Mouse (Mus musculus) heart, embryonic 13.5 days (tissue): ENCODE data around the gene Kncn. TPM values are rescaled to one million over a fixed set of nuclear protein-coding genes. Genes with fewer than 3 reads are reported as not detected.

Experiments
- ATAC-seq: fragments of 200-750 bp; cut with Nextera tagmentation; 2 replicates; pipeline ENCODE4 v1.8.0; 2017; ENCODE audit warnings: moderate TSS enrichment; ENCODE audit not compliant: insufficient number of reproducible peaks, low FRiP score, low TSS enrichment; ENCODE audit errors: extremely low read depth
- H3K27ac ChIP-seq: fragments of 300-500 bp; sonication (generic); replicated peaks from 2 replicates; pipeline ENCODE4 v1.5.1; 2015; ENCODE audit warnings: moderate library complexity, mild to moderate bottlenecking, inconsistent platforms
- H3K27me3 ChIP-seq: fragments of 300-500 bp; sonication (generic); replicated peaks from 2 replicates; pipeline ENCODE4 v1.6.1; 2015; ENCODE audit warnings: mild to moderate bottlenecking, inconsistent platforms
- H3K36me3 ChIP-seq: fragments of 300-500 bp; sonication (generic); 2 replicates; pipeline ENCODE4 v1.6.1; 2015; ENCODE audit warnings: mild to moderate bottlenecking, inconsistent platforms
- H3K4me1 ChIP-seq: fragments of 300-500 bp; sonication (generic); 2 replicates; pipeline ENCODE4 v1.6.1; 2015; ENCODE audit warnings: inconsistent platforms
- H3K4me2 ChIP-seq: fragments of 300-500 bp; sonication (generic); 2 replicates; pipeline ENCODE4 v1.6.1; 2015; ENCODE audit warnings: inconsistent platforms, mild to moderate bottlenecking, moderate library complexity
- H3K4me3 ChIP-seq: fragments of 300-500 bp; sonication (generic); 2 replicates; pipeline ENCODE4 v1.5.1; 2015; ENCODE audit warnings: moderate library complexity, mild to moderate bottlenecking, inconsistent platforms
- H3K9ac ChIP-seq: fragments of 300-500 bp; sonication (generic); 2 replicates; pipeline ENCODE4 v1.6.1; 2015; ENCODE audit warnings: inconsistent platforms, mild to moderate bottlenecking, moderate library complexity
- H3K9me3 ChIP-seq: fragments of 300-500 bp; sonication (generic); 2 replicates; pipeline ENCODE4 v1.6.1; 2016; ENCODE audit warnings: inconsistent platforms
- WGBS: fragments of 180-500 bp; shearing (Covaris S2); methylation state at CpG from one replicate; pipeline ENCODE4 v1.1.7; 2015; ENCODE audit warnings: mixed read lengths; 5-methylcytosine and 5-hydroxymethylcytosine counted together
- polyA plus RNA-seq: library from polyadenylated mRNA; unstranded; fragments of >200 nt; fragmentation: Nextera tagmentation; extraction: Ambion mirVana; gene quantifications from 2 replicates; pipeline ENCODE4 v1.2.1, GENCODE M21; 2015

Gene Kncn
- polyA plus RNA-seq, 1 experiment from 2014 or later: not detected

GRCm38 (mm10) chr4:115881183-115881582, 3.0 kb upstream of the Kncn start:
- no peaks in the 10 kb centered on the region for H3K9me3 ChIP-seq
- no peak overlapping the region for H3K27ac ChIP-seq
- H3K36me3 ChIP-seq: peaks cover 8% of the 10 kb centered on the region
- H3K9ac ChIP-seq: no peak overlapping the region
- WGBS: 32% methylated on average over 1 of the region's 1 CpGs
- ATAC-seq: no peak
- peaks cover 27% of the 10 kb centered on the region for H3K27me3 ChIP-seq
- H3K4me2 ChIP-seq: no peak overlapping the region
- H3K4me1 ChIP-seq: peaks cover 17% of the 10 kb centered on the region
- H3K4me3 ChIP-seq: no peak overlapping the region

DNA sequence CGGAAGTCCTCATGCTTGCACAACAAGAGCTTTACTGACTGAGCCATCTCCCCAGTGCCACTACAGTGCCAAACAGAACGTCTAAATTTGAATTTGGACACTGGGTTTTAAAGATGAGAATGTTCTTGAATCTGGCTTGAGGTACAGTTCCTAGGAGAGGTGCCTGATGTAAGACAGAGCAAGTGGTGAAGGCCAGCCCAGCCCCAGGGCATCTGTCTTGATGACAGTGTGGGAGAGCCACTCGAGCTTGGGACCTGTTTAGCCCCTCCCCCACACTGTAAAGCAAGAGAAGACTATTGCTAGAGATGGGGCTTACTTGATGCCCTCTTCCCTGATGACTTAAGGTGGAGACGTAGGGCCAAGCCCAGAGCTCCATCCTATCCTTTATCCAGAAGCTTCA, 2.0 kb upstream of the Kncn start:
- WGBS: 44% methylated on average over 4 of the region's 4 CpGs
- no peak overlapping the region for H3K9ac ChIP-seq
- H3K4me3 ChIP-seq: no peak overlapping the region
- no peaks in the 10 kb centered on the region for H3K9me3 ChIP-seq
- H3K36me3 ChIP-seq: no peaks in the 10 kb centered on the region
- H3K4me2 ChIP-seq: no peak overlapping the region
- peaks cover 17% of the 10 kb centered on the region for H3K4me1 ChIP-seq
- peaks cover 35% of the 10 kb centered on the region for H3K27me3 ChIP-seq
- no peak overlapping the region for H3K27ac ChIP-seq
- no peak for ATAC-seq

GRCm38 (mm10) chr4:115885846-115886245, 1.6 kb downstream of the Kncn start:
- no peak overlapping the region for H3K4me3 ChIP-seq
- H3K9ac ChIP-seq: no peak overlapping the region
- peaks cover 10% of the 10 kb centered on the region for H3K4me1 ChIP-seq
- ATAC-seq: no peak
- H3K36me3 ChIP-seq: no peaks in the 10 kb centered on the region
- no peak overlapping the region for H3K27ac ChIP-seq
- H3K27me3 ChIP-seq: peaks cover 66% of the 10 kb centered on the region
- H3K4me2 ChIP-seq: no peak overlapping the region
- H3K9me3 ChIP-seq: no peaks in the 10 kb centered on the region
- 59% methylated on average over 3 of the region's 3 CpGs for WGBS

DNA sequence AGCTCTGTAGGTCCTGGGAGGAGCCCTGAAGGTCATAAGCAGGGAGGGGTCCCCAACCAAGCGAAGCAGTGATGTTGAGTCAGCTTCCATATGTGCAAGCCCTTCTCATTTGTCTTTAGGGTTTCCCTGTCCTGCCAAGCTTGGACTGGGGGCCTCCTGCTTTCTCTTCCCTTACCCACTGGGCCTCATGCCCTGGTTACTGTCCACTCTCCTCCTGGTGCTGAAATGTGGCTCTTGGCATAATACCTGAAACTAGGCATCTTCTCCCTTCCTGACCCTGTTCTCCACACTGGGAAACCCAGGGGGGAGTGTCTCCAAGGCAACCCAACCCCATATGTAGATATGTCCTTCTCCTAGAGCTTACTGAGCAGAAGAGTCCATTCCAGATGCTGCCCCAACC, 2.7 kb downstream of the Kncn start:
- peaks cover 12% of the 10 kb centered on the region for H3K4me1 ChIP-seq
- H3K36me3 ChIP-seq: no peaks in the 10 kb centered on the region
- no peak for ATAC-seq
- H3K27ac ChIP-seq: no peak overlapping the region
- no peak overlapping the region for H3K4me2 ChIP-seq
- H3K9ac ChIP-seq: no peak overlapping the region
- peaks cover 67% of the 10 kb centered on the region for H3K27me3 ChIP-seq
- WGBS: 42% methylated on average over 1 of the region's 1 CpGs
- H3K4me3 ChIP-seq: no peak overlapping the region
- no peaks in the 10 kb centered on the region for H3K9me3 ChIP-seq

GRCm38 (mm10) chr4:115890066-115890465, 5.9 kb downstream of the Kncn start:
- H3K9me3 ChIP-seq: no peaks in the 10 kb centered on the region
- H3K27me3 ChIP-seq: peaks cover 79% of the 10 kb centered on the region
- 12% methylated on average over 6 of the region's 6 CpGs for WGBS
- H3K4me1 ChIP-seq: peaks cover 12% of the 10 kb centered on the region
- no peak overlapping the region for H3K27ac ChIP-seq
- no peaks in the 10 kb centered on the region for H3K36me3 ChIP-seq
- H3K4me3 ChIP-seq: peak overlapping the region; percentile 42
- no peak for ATAC-seq
- H3K9ac ChIP-seq: peak overlapping the region; percentile 47; the same call in 1 of the 2 replicates
- H3K4me2 ChIP-seq: peak overlapping the region; percentile 74

GRCm38 (mm10) chr4:115890553-115890952, 6.4 kb downstream of the Kncn start, which contains the start of gene 6430628N08Rik:
Gene 6430628N08Rik (plus strand): TSS chr4:115890665.
- peak within 1 kb of the TSS; percentile 74 for H3K4me2 ChIP-seq
- H3K9ac ChIP-seq: peak within 1 kb of the TSS; percentile 47; the same call in 1 of the 2 replicates
- no peaks in the 10 kb centered on the region for H3K9me3 ChIP-seq
- peaks cover 12% of the 10 kb centered on the region for H3K4me1 ChIP-seq
- H3K36me3 ChIP-seq: no peaks in the 10 kb centered on the region
- H3K27ac ChIP-seq: no peak within 1 kb of the TSS
- peak within 1 kb of the TSS; percentile 42 for H3K4me3 ChIP-seq
- 2% methylated on average over 31 of the region's 31 CpGs for WGBS
- ATAC-seq: no peak
- peaks cover 81% of the 10 kb centered on the region for H3K27me3 ChIP-seq

GRCm38 (mm10) chr4:115894281-115894680, 10.1 kb downstream of the Kncn start:
- no peak overlapping the region for H3K4me2 ChIP-seq
- H3K4me1 ChIP-seq: peaks cover 20% of the 10 kb centered on the region
- H3K9ac ChIP-seq: no peak overlapping the region
- 21% methylated on average over 3 of the region's 3 CpGs for WGBS
- peaks cover 88% of the 10 kb centered on the region for H3K27me3 ChIP-seq
- no peak overlapping the region for H3K27ac ChIP-seq
- no peak overlapping the region for H3K4me3 ChIP-seq
- no peaks in the 10 kb centered on the region for H3K36me3 ChIP-seq
- no peaks in the 10 kb centered on the region for H3K9me3 ChIP-seq
- ATAC-seq: no peak

- WGBS: 1% methylated on average over 53 of the region's 56 CpGs
- H3K27me3 ChIP-seq: peaks cover 88% of the 10 kb centered on the region
- no peak for ATAC-seq
- H3K4me2 ChIP-seq: peak overlapping the region; percentile 80
- peak overlapping the region; percentile 72 for H3K9ac ChIP-seq
- no peaks in the 10 kb centered on the region for H3K9me3 ChIP-seq
- peak overlapping the region; percentile 52 for H3K4me3 ChIP-seq
- no peak overlapping the region for H3K27ac ChIP-seq
- H3K36me3 ChIP-seq: no peaks in the 10 kb centered on the region
- peaks cover 8% of the 10 kb centered on the region for H3K4me1 ChIP-seq
Observed at GRCm38 (mm10) chr4:115897901-115898631, 13.9 kb downstream of the Kncn start.

DNA sequence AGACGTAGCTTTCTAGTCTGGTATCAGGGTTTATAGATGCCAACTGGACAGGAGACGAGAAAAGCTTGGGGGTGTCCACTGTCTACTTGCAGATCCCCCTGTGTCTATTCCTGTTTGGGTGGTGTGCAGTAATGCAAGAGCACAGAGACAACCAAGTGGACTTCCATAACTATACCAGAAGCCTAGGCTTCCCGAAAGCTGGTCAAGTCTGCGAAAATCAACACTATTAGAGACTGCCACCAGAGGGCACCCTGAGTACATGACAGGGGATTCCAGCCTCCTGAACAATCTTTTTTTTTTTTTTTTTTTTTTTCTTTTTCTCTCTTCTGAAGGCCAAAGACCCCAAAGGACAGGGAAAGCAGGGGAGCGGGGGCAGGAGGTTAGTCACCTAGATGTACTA, 18.6 kb downstream of the Kncn start:
- Histone ChIP-seq H3K27ac (no peak overlapping the region), H3K36me3 (no peaks in the 10 kb centered on the region), H3K4me2 (no peak overlapping the region), H3K4me3 (no peak overlapping the region), H3K9ac (no peak overlapping the region), H3K9me3 (no peaks in the 10 kb centered on the region), H3K27me3 (peaks cover 96% of the 10 kb centered on the region), H3K4me1 (peaks cover 6% of the 10 kb centered on the region)
- no peak for ATAC-seq
- 17% methylated on average over 5 of the region's 5 CpGs for WGBS

DNA sequence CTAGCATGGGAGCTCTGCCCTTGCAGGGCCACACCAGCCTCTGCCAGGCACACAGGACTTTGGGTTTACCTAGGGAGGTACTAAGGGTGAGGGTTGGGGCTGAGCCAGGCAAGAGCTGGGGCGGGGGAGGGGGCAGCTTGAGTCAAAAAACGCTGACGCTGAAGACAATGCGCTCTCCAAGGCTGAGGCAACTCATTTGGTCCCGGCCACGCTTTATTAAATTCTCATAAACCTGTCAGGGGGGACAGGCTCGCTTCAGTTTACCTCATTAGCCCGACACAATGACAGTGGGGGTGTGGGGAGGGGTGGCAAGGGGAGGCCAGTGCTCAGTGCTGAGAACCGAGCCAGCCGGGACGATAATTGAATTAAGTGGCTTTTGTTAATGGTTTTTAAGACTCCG, 20.2 kb downstream of the Kncn start:
- H3K9ac ChIP-seq: no peak overlapping the region
- no peak overlapping the region for H3K27ac ChIP-seq
- no peaks in the 10 kb centered on the region for H3K36me3 ChIP-seq
- H3K27me3 ChIP-seq: peaks cover 96% of the 10 kb centered on the region
- WGBS: 16% methylated on average over 12 of the region's 12 CpGs
- H3K9me3 ChIP-seq: no peaks in the 10 kb centered on the region
- ATAC-seq: no peak
- H3K4me3 ChIP-seq: no peak overlapping the region
- peaks cover 10% of the 10 kb centered on the region for H3K4me1 ChIP-seq
- no peak overlapping the region for H3K4me2 ChIP-seq

GRCm38 (mm10) chr4:115905701-115906100, 21.5 kb downstream of the Kncn start:
- H3K27ac ChIP-seq: no peak overlapping the region
- WGBS: 13% methylated on average over 7 of the region's 7 CpGs
- H3K4me3 ChIP-seq: no peak overlapping the region
- no peaks in the 10 kb centered on the region for H3K36me3 ChIP-seq
- H3K4me2 ChIP-seq: no peak overlapping the region
- peaks cover 92% of the 10 kb centered on the region for H3K27me3 ChIP-seq
- no peak for ATAC-seq
- no peaks in the 10 kb centered on the region for H3K9me3 ChIP-seq
- peaks cover 10% of the 10 kb centered on the region for H3K4me1 ChIP-seq
- no peak overlapping the region for H3K9ac ChIP-seq

- peaks cover 10% of the 10 kb centered on the region for H3K4me1 ChIP-seq
- no peak overlapping the region for H3K27ac ChIP-seq
- H3K36me3 ChIP-seq: no peaks in the 10 kb centered on the region
- no peak overlapping the region for H3K9ac ChIP-seq
- H3K4me2 ChIP-seq: no peak overlapping the region
- no peak overlapping the region for H3K4me3 ChIP-seq
- WGBS: 76% methylated on average over 3 of the region's 3 CpGs
- no peak for ATAC-seq
- H3K9me3 ChIP-seq: no peaks in the 10 kb centered on the region
- H3K27me3 ChIP-seq: peaks cover 91% of the 10 kb centered on the region
Observed at GRCm38 (mm10) chr4:115906791-115907190, 22.6 kb downstream of the Kncn start.
